Mouse (Mus musculus): ENCODE measurements around the gene Kirrel3.

The Kirrel3 gene

DNA sequence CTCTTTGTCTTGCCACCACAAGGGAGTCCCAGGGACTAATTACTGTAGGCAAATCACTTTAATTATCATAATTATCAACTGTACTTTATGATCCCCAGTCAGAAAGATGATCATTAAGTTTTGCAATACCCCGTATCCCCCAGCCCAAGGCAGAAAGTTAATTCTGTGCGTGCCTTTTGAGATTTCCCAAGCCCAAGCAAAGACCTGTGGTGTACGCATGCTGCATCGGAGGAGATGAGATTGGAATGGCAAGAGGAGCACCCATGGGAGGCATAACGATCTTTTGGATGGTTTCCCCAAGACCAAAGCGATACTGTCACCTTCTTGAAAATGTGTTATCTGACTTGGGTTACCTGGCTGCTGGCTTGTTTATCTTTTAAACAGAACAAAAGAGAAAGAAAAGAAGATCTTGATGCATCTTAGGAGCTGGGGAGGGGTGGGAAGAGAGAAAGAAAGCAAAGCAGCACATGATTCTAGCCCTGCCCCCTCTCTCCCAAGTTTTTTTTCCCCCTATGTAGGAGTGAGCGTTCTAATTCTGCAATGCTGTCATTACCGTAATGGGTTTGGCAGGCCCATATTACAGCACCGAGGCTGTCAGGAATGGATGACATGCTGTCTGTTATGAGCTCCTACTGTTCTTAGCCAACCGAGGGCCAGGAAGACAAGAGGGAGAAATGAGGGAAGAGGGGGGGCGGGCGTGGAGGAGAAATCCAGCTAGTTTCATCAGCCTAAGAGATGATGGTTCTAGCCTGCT lies 218.0 kb downstream of the Kirrel3 start:
- DNase-seq = no peak

DNA sequence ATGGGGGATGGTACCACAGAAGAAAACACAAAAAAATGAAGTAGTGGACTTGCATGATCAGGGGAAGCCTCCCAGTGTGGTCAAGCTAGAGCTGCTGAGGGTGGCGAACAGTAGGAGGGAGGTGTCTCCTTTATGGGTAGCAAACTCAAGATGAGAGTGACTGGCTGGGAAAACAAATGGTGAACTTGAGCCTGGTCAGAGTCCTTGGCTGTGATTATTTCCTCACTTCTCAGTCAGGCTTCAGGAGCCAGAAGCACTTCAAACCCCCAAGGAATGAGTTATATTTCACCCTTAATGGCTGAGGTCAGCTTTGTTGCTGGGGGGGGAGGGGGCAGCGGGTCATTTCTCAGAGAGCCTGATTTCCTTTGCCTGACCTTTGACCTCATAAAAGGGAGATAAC lies 218.7 kb downstream of the Kirrel3 start:
- no peak for DNase-seq

DNA sequence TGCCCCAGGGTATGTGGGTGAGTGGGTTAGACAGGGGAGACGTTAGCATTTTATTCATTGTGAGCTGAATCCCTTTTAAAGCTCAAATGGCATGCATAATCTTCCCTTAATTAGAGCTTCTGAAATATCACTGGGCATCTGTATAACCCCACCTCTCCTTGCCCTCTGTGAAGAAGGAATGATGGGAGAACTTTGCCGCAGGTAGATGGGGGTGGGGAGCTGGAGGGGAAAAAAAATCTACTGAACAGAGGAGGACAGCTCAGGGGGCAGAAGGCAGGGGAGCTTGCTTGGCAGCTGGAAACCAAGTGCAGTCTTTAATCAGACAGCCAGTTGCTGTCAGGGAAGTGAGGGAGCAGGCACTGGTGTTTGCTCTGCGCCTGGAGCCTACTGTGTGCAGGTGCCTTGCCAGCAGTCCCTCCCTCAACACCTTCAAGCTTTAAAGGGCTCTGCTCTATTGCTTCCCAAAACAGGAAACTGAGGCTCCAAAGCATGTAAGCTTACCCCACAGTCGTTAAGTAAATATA lies 220.7 kb downstream of the Kirrel3 start:
- DNase-seq = no peak

DNA sequence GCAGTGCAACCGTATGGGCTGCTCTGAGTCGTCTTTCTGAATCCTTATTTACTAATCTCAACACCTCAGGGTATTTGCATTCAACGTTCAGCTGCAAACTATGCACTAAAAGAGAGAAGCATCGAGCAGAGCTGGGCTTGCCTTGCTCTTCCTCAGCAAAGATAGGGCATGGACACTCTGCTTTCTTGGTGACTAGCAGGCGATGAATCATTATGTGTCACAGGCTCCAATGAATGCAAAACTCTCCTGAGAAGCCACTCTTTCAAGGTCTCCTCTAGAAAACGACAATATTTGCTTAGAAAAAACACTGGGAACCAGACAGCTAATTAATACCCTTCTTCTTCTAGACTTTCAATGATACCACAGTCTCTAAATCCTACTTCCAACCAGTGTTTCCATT lies 223.0 kb downstream of the Kirrel3 start:
- DNase-seq = no peak

DNA sequence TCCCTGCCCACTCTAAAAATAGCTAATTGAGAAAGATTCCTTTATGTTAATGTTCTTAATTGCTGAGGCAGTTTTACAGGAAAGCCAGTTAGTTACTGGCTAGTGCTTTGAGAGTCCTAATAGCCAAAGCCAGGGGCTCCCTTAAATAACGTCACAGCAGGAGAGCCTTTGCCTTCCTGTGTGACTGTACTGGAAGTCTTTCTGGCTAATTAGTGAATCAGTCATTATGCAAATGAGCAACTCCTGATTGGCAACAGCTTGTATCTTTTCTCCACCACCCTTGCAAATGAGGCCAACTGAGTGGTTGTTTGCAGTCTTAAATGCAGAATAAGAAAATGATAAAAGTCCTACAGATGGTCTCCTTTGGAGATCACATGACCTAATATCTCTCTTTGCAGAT lies 226.3 kb downstream of the Kirrel3 start:
- DNase-seq = no peak

DNA sequence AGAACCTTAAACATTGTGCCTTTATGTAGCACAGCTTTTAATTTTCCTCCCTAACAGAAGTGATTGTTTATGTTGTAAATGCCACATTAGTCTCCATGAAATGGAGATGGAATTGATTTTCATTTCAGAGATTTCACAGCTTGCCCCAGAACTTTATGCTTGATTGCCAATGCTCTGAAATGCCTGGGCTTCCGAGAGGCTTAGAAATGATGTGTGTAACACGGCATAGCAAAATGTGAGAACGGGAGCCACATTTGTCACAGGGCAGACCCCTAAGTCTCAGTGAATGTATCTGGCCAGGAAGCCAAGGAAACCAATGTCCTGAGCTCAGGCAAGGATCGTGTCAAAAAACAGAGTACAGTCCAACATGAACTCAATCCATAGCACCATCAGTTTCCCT lies 227.3 kb downstream of the Kirrel3 start:
- no peak for DNase-seq

DNA sequence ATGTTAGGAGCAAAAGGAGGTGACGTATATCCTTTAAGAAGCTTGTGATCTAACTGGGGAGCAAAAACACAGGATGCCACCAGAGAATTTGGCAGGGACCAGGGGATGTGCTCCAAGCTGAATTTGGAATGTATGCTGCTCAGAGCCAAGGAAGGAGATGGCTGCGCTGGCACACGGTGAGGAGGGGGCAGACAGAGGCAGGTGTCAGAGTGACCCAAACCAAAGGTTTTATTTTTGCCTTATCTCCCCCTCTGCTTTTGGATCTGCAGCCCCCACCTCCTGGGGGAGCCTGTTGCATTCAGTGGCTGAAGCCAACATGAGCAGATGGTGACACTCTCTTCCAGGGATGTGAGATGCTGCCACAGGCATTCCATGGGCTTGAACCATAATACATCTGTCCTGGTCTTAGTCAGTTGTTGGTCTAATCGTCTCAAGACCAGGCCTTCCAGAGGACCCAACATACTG lies 227.8 kb downstream of the Kirrel3 start:
- DNase-seq = no peak

DNA sequence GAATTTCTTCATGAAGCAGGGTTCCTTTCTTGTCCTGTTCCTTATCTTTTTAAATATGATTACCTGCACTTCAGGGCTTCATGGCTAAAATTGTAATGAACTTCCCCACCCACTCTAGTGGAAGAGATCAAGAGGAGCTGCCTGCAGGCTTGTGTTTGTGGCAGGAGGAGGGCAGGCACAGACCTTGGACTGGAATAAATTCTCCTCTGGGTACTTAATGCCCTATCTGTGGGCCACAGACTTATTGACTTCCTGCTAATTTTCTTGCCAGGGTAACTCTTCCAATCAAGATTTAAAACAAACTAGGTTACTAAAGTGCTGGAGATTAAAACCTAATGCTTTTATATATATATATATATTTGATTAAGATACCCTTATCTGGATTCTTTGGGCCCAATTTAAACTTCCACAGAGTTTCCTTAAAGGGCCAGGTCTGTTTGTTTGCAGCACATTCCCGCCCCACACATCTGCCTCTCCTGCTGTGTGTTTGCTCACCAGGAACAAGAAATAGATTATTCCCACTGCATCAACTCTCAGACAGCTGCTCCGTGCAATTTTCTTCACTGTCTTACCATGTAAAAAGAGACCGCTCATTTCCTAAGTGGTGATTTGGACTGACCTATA lies 229.4 kb downstream of the Kirrel3 start:
- no peak for DNase-seq

DNA sequence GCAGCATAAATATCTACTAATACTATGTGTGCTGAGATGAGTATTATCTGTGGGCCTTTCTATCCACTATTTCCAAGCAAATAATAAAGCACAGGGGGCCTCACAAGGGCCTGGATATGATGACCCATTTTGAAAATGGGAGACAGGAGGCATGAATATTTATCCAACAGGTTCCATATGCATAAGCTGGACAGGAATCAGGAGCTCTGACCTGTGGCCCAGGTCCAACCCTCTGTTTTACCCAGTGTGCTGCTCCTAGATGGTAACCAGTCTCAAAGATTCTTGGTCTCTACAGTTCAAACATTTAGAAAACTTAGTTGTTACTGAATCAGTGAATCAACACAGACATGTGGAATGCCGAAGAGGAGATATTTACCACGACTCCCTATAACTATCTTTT lies 230.8 kb downstream of the Kirrel3 start:
- no peak for DNase-seq

DNA sequence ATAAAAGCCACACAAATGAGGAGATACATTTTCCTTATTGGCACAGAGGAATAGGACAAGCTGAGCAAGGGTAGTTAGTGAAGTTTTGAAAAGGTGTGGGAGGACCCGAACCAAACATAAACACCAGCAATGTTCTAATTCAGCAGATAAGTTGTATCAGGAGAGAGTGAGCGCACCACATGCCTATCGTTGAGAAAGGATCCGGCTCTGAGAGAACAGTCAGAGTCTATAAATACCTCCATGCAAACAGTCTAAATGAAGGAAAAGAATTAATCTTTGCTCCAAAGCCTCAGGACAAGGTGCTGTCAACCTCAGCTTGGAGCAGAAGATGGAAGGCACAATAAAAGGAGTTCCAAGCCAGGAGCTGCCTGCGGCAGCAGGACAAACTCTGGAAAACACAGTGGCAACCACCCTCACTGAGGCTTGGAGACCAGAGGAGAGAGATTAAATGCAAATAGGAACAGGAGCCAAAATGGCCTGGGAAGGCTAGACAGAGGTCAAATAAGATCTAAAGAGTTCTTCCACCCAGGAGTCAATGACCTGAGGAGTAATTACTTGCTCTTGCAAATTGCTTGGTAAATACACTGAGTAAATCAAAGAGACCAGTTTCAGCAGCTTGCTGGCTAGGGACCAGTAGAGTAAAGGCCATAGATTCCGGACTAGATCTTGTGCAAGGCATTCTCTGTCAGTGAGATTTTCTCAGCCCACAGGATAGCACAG lies 235.9 kb downstream of the Kirrel3 start:
- no peak for DNase-seq

DNA sequence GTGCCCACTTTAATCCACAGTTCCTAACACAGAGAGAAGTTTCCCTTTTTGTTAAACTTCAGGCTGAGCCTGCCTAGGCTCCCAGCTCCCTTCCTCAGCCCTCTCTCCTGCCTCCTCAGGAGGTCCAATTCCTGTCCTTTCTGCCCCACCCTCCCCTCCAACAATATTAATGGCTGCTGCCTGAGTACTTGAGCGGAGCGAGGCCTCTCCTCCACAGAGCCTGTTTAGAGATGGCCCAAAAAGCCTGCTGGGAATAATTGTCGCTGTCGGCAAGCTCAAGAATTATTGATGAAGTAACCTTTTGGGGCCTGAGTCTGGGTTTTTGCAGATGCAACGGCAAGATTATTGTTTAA lies 236.5 kb downstream of the Kirrel3 start:
- DNase-seq = no peak

DNA sequence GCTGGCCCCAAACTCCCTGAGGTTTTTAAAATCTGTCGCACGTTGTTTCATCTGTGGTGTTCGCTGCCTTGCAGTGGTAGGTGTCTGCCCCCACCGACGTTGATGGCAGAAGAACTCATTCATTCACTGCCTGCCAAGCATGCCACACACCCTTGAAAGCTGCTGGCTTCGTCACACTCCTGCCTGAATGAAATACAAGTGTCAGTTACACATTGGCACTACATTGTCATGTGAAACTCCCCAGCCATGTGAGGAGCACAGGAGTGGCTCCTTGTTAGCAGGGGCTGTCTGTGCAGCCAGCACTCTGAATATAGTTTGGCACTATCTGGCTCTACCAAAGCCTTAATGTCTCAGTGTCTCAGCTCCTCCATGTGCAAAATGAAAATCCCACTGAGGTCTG lies 246.8 kb downstream of the Kirrel3 start:
- no peak for DNase-seq

DNA sequence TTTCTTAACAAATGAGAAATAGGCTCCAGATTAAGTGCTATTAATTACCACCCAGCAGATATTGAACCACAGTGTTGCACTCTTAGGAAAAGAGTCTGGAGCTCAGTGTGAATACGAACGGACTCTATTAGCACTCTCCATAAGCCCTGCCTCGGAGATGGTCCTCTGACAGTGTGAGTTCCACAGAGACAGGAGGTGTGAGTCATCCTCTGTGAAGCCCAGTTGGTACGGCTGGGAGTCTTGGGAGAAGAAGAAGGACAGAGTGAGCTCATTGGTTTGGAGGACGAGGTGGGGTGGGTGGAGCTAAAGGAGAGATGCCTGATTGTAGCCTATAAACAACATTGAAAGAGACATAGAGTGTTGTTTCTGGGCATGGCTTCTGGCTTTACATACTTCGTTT lies 247.9 kb downstream of the Kirrel3 start:
- no peak for DNase-seq

DNA sequence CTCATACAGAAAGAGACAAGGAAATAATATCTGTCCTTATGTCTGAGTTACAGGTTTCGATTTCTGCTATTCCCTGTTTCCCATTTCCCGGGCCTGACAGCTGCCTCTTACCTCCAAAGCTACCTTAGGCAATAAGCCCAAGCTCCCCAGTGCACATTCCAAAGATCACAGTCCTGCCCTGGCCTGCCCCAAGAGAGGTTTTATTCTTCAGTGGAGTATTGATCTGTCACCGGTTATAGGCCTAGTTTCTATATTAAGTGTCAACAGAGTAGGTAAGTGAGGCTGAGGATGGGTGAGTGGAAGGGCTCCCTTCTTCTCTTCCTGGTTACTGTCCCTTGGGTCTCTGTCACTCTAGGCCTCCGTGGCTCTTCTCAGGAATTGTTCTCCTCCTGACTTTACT lies 249.3 kb downstream of the Kirrel3 start:
- DNase-seq = no peak

DNA sequence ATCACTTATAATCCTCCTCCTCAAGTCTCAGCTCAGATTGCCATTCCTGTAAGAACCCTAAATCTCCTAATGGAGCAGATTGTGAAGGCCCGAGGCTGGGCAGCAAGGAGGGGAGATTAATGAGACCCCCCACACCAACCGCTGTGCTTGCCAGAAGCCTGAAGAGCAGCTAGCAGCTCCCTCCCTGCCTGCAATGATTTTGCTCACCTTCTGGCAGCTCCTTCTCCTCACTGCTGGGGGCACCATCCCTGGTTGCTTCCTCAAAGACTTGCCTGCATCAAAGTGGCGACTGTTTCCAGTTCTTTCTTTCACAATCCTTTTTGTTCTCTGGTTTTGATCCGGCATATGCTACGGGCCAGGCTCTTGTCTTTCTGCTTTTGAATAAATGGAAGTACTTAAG lies 253.7 kb downstream of the Kirrel3 start:
- no peak for DNase-seq

DNA sequence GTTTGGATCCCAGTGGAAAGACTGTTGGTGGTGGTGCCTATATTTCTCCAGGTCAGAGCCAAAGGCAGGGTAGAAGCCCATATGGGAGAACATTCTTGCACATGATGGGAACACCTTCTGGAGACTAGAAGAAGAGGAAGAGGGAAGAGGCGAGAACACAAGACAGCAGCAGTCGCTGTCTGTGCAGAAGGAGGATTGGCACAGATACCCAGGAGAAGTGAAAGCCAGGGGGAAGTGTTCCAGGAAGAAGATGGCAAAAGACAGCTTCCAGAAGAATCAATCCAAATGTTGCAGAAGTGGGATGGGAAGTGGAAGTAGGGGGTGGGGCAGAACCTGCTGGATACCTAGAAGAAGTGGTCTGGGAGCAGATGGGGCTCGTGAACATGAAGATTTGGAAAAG lies 255.1 kb downstream of the Kirrel3 start:
- no peak for DNase-seq

DNA sequence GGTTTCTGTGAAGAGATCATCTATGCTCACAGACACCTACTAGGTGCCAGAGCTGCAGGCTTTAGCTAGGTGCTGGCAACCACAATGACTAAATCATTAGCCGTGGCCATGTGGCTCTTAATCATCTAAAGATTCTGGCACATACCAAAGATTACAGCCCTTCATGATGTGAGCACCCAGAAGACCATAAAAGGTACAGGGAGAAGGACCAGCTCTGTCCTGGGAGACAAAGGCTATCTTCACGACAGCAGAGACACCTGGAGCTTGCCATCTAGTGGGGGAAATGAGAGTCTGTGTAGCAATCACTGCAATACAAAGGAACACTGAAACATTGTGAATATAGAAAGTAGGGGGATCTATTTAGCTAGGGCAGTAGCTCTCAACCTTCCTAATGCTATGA lies 262.3 kb downstream of the Kirrel3 start:
- no peak for DNase-seq

DNA sequence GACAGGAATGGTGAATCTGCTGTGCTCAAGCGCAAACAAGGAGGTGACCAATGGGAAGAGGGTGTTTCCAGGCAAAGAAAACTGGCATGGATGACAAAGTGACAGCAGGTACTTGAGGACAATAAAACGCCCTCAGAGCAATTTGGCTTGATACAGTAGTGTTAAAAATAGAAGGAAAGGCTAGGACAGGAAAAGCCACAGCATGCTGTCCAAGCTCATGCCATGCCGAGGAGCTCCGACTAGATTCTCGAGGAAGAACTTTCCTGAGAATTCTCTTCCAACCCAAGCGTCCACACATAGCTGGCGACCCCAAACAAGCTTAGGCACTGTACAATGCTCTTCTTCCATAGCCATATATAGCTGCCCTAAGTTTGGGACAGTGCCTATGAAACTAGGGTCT lies 263.5 kb downstream of the Kirrel3 start:
- DNase-seq = no peak

DNA sequence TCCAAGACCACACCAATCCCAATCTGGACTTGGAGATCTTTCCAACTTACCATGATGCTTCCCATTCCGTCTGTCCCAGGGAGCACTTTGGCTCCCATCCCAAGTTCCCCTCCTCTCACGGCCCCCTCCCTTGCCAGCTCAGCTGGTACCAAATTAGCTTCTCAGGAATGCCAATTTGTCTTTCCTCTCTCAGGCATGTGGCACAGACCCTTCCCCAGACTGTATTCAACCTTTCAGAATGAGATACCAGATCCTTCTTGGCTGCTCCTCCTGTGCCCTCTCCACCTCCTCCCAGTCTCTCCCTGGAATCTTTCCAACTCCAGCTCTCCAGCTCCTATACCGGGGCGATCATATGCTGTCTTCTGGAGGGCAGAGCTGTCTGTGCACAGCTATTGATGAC lies 264.2 kb downstream of the Kirrel3 start:
- DNase-seq = no peak

DNA sequence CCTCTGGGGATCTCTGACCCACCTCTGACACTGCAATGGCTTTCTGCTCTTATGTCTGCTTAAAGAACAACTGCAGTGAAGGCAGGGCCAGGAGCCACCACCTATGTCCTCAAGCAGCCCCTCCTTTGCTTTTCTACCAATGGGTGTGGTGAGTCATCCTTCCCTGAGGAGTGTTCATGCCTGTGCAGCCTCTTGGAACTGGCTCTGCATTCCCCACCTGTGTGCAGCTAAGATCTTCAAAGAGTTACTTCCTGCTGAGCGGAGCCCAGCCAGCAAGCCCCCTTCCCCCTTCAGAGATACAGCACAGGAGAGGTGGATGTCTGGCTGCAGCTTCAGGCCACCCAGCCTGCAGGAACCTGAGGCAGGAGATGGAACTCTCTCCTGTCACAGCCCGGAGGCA lies 265.2 kb downstream of the Kirrel3 start:
- DNase-seq = no peak

DNA sequence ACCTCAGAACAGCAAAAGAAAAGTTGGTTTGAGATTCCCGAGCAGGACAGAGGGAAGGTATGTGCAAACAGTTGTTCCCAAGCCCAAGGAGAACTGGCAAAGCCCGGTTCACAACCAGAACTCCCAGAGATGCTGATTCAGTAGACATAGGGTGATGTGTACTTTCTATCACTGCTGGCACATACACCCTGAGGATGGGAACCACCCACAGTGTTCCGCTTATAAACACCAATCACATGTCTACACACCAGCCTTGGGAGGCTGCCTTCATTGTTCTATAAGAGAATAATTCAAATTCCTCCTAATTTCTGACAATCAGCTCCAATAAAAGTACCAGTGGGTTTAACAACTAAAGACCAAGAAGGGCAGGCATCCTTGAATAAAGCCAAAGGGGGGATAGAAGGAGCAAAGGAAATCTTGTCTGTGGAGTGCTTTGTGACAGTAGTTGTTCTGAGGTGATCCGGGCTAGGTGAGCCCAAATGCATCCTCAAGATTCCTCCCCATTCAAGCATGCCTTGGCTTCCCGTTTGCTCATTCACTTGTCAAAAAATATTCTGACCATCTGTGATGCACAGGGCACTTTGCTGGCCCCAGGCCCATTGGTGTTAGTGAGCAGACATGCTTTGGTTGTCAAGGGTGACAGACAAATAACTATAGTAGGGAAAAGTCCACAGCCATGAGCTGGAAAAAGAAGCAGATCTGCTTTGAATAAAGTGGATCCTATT lies 266.5 kb downstream of the Kirrel3 start:
- DNase-seq = no peak

DNA sequence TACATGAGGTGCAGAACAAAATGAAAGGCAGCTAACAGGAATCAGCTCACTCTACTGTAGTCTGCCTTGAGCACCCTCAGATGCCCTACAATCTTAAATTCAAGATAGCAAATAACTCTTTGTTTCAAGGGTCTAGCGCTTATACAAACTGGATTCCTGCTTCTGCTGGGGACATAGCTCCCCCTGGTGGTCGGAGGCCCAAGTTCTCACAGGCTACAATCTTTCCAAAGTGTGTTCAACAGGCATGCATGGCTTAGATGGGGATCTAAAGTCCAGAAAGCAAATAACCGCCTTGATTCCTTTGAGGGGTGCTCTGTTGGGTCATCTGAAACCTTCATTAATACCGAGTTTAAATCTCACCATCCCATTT lies 267.1 kb downstream of the Kirrel3 start:
- DNase-seq = peak in 1 of 2 experiments; percentile 48

DNA sequence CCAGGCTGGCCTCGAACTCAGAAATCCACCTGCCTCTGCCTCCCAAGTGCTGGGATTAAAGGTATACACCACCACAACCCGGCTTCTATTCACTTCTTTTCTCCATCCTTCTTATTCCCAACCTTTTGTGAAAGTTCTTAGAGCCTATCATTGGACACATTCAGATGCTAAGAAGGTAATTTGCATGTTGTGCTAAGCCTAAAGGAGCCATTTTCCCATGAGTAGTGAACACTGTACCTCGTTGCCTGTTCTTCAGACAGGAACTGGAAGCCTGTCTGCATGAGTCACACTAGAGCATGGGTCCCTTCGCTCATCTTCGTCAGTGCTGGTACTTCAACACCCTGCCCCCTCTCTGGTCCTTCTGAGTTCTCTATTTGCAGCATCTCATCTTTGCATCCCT lies 268.2 kb downstream of the Kirrel3 start:
- DNase-seq = no peak
